10 mouse cellular contexts compared by ENCODE assay signal in genomic region chr3:109273074-109273801, GRCm38 (mm10).
DNase-seq lines count a peak whose midpoint lies in the region; ATAC-seq and TF ChIP-seq lines count a peak whose summit lies in the region.
"Had no signal": no experiment of that assay in that cellular context is flagged by ENCODE, and none has a peak within 500 bp of the region (broad histone marks: within the 10 kb centered on the region; RNA-seq: fewer than 3 reads in every experiment).

No protein-coding gene starts in this region.

- 40% methylated on average over 5 of the region's 5 CpGs for WGBS in lung, embryonic 14.5 days

- H3K4me2 ChIP-seq in lung, embryonic 14.5 days = no peak overlapping the region
- H3K4me2 ChIP-seq: stomach, embryonic 15.5 days had no signal

- TF ChIP-seq CTCF in lung, embryonic 14.5 days (IDR thresholded peaks at IDR 0.05; ENCODE audit: low read depth) = no peak
- TF ChIP-seq CTCF in gastrocnemius, adult 2 months (IDR thresholded peaks at IDR 0.05) = no peak

- DNase-seq in lung, embryonic 14.5 days = peak; percentile 77
- DNase-seq in lung, adult 18-20 months = no peak
- DNase-seq in layer of hippocampus, adult 9-11 months = peak; percentile 87
- DNase-seq in retina, embryonic 14.5 days (ENCODE audit: low spot score) = peak; percentile 47
- DNase-seq in natural killer cell, adult 2 months (ENCODE audit: low spot score in 2 of 2) = no peak
- DNase-seq in T-cell, adult 2 months (ENCODE audit: low spot score) = no peak
- DNase-seq in gastrocnemius, adult 2 months = no peak

- no peaks in the 10 kb centered on the region for H3K9me3 ChIP-seq in lung, embryonic 14.5 days (ENCODE audit: low read depth, low read length)
- H3K9me3 ChIP-seq: stomach, embryonic 15.5 days had no signal

- no peak overlapping the region for H3K27ac ChIP-seq in lung, embryonic 14.5 days (ENCODE audit: low read depth)
- no peak overlapping the region for H3K27ac ChIP-seq in gastrocnemius, adult 2 months
- H3K27ac ChIP-seq: liver, embryonic 14.5 days; stomach, embryonic 15.5 days had no signal

- intact Hi-C loops in gastrocnemius, adult 2 months (cut with DNase I) = no loop called here

- H3K9ac ChIP-seq in lung, embryonic 14.5 days = no peak overlapping the region
- H3K9ac ChIP-seq: liver, embryonic 14.5 days; stomach, embryonic 15.5 days had no signal

- H3K27me3 ChIP-seq in lung, embryonic 14.5 days (ENCODE audit: insufficient read depth, low read length) = no peaks in the 10 kb centered on the region
- H3K27me3 ChIP-seq: stomach, embryonic 15.5 days had no signal

- no peaks in the 10 kb centered on the region for H3K36me3 ChIP-seq in lung, embryonic 14.5 days (ENCODE audit: insufficient read depth)
- H3K36me3 ChIP-seq: stomach, embryonic 15.5 days had no signal

- peak; percentile 86 for ATAC-seq in lung, embryonic 14.5 days (ENCODE audit: insufficient read depth)
- 0 out of 2 replicates have a peak, but pooled peaks have one; percentile 32 for ATAC-seq in common myeloid progenitor, adult 5-6 weeks (replicated peaks; ENCODE audit: low read depth, poor library complexity, severe bottlenecking)

- H3K4me1 ChIP-seq in lung, embryonic 14.5 days (ENCODE audit: insufficient read depth) = no peaks in the 10 kb centered on the region
- H3K4me1 ChIP-seq: stomach, embryonic 15.5 days had no signal

- H3K4me3 ChIP-seq in lung, embryonic 14.5 days (ENCODE audit: low read depth, low read length) = no peak overlapping the region
- H3K4me3 ChIP-seq in gastrocnemius, adult 2 months = no peak overlapping the region
- H3K4me3 ChIP-seq: stomach, embryonic 15.5 days had no signal

Comparison
In these comparisons a context has a peak if more than half of its experiments do, and no peak if none do; other contexts are left out.
1. DNase-seq: peak in lung, embryonic 14.5 days (single experiment), layer of hippocampus, adult 9-11 months (single experiment) and retina, embryonic 14.5 days (single experiment); none in lung, adult 18-20 months (0 of 2), natural killer cell, adult 2 months (0 of 2), T-cell, adult 2 months (single experiment) and gastrocnemius, adult 2 months (single experiment).